Mouse (Mus musculus): Measurements from ENCODE around the gene Erich2. TPM values are rescaled to one million over a fixed set of nuclear protein-coding genes. Genes with fewer than 3 reads are reported as not detected.
"Not testable (repeated sequence)": the region's sequence is repeated elsewhere in the genome, so short reads cannot be mapped to it uniquely, and the experiment has no call there.

The Erich2 gene
- total RNA-seq (2022): under 1 TPM; 0.28 to 0.68 (median 0.38) TPM

DNA sequence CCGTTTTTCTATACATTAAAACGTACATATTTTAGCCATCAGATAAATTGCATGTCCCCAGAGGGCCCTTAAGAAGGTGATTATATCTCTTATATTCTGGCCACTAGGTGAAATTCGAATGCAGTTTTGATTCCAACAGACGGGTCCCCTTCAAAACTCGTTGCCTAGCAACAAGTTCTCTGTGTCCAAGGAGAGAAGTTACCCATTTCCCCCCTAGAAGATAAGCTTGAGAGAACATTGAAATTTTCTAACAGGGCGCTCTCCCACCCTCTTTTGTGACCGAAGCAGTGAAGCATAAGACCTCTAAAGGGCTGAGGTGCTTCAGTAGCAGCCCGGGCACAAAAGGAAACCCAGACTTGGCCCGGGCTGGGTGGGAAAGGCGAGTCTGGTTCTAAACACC is at the start of gene Erich2:
TSS of gene Erich2 (plus strand) at position 324 of the 400 bp plus-strand sequence.
- no peak for DNase-seq

DNA sequence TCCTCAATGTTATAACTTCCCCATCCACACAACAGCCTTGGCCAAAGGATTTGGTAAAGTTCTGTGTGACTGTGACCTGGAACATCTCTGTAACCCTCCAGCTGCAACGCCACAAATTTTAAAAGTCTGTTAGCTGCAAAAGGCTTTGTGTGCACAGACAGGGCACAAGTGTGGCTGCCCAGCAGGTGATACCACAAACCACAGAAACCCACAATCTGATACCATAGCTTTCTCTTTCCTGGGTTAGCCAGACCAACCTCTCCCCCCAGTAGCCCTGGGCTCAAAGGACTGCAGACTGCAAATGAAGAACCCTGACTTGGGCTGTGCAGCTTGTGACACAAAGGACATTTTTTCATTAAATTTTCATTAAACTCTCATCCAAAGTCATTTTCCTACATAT is 45.0 kb upstream of the Erich2 start:
- no peak for DNase-seq

DNA sequence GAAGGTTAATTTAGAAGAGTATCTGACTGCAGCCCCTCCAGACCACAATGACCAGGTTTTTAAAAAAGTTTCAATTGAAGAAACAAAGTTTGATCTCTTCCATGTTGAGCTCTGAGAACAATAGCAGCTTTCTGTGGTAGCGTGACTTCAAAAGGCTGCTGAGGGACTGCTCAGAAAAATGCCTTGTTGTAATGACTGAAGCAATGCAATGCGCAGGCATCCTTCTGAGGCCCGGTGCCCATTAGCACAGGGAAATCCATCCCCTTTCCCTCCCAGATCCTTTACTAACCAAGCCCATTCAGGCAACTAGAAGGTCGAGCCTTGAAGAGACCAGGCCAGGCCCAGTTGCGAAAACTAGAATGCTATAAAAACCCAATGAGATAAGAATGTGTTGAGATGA is 37.5 kb upstream of the Erich2 start:
- no peak for DNase-seq

DNA sequence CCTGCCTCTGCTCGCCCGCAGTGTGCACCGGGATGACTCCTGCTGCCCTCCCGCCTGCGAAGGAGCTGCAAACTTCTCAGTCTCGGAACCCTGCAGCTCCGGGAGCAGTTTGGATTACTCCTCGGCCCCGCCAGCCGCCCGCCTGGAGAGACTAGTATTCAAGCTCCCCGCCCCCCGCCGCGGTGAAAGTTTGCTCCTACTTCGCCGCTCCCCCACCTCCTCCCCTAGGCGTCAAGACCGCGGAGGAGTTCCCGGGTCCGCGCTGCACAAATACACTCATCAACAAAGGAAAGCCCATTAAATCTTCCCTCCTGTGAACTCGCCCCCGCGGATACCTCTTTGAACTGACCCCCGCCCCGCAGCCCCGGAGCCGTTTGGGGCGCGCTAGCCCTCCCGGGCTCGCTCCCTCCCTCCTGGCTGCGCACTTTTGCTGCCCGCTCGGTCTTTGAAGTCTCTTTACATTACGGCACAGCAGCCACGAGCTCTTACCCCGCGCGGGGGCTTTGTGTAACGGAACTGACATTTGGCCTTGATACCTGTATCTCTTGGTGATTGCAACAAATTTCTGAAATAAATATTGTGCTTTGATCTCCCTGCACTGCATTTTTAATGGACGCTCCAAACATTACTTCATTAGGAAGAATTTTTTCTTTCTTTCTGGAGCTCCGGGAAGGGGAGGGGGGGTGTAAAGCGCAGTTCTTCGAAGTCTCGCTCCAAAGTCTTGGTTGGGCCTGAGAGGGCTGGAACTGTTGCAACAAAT is 36.6 kb upstream of the Erich2 start:
- DNase-seq: peak; percentile 18

DNA sequence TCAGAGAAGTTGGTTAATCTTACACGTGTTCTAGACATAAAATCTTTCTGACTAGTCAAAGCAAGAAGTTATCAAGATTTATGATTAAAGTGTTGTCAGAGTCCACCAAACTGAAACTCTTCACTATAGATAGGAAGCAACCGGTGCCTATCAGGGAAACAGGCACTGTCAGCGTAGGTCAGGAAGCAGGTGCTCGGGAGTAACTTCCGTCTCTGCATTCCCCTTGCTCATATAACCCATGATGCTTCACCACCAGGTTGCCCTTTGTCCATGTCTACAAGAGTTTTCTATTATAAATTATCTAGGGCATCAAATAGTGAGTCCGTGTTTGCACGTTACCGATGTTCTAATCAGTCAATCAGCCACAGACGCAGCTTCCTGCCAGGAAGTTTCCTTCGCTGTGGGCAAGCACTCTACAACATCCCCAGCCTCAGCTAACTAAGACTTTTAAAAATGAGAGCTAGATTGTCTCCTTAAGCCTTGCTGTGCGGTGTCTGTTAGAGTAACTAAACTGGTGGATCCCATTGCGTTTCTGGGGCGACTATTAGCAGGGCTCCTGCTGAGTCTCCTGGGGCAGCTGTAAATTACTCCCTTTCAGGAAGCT is 10.8 kb upstream of the Erich2 start:
- DNase-seq: no peak

DNA sequence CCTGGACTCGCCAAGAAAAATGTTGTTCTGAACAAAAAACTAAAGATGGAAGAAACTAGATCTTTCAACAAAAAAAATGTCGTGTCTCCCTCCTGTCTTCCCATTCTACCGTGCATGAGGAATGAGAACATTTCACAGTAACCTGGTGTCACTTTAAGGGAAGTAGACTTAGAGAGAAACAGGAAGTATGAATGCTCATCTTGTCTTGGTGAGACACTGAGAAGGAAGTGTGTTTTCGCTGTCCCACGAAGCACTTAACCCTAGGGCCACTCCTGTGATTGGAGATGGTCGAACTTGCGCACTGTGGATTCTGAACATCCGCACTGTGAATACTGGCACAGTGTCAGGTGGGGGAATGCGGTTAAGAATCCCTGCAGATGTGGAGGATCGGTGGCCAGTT is 5.2 kb upstream of the Erich2 start:
- DNase-seq: no peak

DNA sequence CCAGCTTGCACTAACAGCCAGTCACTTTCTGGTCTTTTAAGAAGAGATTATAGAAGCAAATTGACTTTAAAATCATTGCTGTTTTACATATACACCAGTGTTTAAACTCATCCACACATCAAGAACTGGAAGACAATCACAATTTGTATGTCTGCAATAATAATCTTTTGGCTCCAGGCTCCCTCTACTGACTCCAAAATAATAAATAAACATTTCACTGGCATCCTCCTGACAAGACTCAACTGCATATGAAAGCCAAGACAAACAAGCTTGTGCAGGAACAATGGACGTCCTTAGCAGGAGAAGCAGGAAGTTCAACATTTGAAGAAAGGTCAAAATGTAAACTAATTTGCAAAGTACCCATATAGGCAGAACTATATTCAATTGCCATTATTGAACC is 3.4 kb upstream of the Erich2 start:
- no peak for DNase-seq

DNA sequence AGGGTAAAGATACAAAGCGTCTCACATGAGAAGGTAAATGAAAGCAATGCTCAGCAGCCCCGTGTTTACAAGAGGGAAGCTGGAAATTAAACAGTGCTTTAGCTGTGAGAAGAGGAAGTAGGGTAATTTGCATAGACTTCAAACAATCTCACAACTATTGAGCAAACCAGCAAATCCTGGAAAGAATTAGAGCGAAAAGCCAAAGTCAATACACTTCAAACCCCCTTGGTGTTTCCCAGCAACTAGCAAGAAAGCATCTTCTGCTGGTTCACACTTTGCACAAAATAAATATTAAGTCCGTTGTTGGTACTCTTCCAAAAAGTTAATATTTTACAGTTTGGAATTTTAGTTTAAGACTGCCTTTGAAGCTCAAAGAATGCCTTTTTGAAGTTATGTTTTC is 2.7 kb upstream of the Erich2 start:
- no peak for DNase-seq

DNA sequence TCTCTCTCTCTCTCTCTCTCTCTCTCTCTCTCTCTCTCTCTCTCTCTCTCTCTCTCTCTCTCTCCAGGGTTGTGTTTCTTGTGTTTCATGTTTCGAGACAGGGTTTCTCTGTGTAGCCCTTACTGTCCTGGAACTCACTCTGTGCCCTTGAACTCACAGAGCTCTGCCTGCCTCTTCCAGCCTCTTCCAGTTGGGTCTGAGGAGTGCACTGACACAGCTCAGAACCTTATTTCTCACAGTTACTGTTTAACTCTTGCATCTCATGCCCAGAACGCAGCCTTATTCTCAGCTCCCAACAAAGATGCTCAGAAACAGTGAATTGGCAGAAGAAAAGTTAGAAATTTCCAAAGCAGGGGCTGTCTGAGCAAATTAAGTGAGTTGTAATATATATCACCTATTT is 2.2 kb upstream of the Erich2 start:
- DNase-seq: no peak

DNA sequence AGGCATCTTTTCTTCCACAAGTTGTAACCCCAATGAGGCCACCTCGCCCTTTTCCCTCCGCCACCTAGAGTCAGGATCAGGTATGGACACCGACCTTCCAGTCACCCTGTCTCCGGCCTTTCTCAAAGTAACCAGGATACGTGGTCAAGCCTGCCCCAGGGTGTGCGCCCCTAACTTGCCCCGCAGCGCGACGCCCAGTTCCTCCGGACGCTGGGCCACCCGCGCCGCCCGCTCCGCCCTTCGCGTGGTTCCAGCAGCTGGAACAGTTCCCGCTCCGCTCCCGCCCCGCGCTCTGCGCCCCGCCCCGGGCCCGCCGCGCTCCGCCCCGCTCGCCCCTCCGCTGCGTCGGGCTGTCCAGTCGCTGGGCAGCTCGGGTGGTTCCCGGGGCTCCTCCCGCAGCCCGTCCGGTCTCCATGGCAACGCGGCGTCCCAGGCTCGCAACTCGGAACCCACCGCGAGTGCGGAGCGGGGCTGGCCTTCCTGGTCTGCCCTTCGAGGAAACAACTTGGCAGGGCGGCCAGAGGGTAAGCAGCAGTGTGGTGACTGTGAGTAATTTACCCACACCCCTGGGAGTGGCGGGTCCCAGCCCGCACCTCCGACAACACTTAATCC is 508 bp downstream of the Erich2 start:
- DNase-seq: peak; percentile 78

DNA sequence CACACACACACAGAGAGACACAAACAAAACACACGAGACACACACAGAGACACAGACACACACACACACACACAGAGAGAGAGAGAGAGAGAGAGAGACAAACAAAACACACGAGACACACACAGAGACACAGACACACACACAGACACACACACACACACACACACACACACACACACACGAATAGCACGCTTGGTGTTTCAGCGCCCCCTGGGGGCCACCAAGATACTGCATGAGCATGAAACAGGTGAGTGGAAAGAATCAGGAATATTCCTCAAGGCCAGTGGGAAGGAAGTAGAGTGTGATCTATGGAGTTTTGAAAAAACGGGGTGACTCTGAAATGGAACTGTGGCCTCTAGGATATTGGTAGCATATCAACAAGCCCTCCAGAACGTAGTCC is 29.7 kb downstream of the Erich2 start:
- DNase-seq: not testable (repeated sequence)

DNA sequence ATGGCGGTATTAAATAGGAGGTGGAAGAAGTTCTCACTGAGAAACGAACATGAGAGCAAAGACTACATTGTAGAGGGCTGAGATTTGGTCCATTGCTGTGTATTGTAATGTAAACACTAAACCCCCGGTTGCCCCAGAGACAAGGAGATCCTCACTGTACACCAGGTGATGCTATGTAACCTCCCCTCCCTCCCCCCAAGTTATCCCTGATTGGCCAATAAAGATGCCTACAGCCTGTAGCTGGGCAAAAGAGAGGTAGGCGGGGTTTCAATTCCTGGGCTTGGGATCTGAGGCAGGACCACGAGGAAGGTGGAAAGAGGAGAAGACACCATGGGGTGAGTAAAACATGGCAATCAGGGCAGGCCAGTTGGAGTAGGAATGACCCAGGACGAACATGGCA is 42.1 kb downstream of the Erich2 start:
- DNase-seq: no peak

DNA sequence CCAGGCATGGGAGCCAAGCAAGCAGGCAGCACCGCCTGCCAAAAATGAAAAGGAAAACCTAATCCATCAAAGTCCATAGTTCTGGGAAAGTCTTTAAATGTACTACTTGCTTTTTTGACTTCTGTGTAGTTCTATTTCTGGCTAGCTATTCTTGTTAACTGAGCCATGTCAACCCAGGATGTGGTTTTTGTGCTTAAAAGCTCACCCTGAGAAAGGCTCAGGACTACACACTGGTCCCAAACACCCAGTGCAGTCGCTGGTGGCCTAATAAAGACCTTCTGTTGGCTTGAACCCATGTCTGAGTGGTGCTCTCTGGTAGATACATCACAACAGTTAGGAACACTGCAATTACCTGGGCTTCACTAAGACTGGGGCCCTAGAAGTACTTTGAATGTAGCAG is 42.8 kb downstream of the Erich2 start:
- DNase-seq: no peak

DNA sequence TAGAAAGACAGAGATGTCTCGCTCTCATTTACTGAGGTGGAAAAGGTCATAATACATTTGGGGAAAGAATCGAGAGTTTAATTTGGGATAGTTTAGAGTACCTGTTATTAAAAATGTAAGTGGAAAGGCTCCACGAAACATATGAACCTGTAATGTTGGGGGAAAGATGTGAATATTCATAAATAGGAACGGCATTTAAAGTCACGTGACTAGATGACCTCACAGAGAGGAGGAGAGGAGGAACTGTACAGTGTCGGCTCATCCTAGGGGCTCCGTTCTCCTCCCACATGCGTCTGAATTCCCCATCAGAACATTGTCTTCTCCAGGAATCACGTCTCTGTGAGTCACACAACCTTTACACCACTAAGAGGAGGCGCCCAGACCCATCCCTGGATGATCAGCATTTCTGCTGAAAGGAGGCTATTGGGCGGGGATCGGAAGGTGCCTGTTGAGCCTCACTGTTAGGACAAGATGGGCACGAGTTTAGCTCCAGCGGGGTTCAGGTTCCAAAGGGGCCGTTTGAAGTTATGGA is 43.5 kb downstream of the Erich2 start:
- DNase-seq: no peak

DNA sequence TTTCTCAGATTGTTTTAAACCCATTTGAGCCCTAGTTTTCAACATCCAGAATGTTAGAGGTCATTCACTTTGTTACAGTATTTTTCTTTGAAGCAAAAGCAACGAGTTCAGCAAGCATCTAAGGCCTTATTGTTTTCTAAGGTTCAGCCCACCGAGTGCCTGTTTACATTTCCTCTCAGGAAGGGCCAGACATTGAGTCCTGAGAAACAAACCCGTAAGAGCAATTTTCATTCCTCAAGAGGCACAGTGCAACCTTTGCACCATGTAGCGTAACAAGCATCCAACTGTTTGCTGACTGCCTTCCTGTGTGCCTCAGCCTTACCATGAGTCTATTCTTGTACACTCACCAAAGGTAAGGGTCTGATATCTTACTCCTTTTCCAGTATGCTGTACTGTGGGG is 44.2 kb downstream of the Erich2 start, which contains the start of gene Gad1:
TSS of gene Gad1 (plus strand) at position 301 of the 400 bp plus-strand sequence.
- DNase-seq: no peak

DNA sequence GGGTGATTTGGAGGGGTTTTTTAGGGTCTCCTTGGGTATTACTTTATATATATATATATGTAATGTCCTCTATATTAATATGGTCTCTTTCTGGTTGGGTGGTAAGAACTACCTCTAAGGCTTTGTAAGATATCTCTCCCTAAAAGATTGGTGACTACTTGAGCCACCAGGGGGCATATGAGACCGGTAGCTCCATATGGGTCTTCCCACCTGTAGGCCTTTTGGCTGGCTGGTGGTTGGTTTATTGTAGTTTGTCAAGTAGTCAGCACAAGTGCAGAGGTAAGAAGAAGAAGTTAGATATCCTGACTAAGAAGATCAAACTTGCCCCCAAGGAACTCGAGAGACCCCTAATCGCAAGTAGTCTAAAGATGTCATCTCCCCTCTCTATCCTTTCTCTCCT is 45.2 kb downstream of the Erich2 start:
- no peak for DNase-seq

DNA sequence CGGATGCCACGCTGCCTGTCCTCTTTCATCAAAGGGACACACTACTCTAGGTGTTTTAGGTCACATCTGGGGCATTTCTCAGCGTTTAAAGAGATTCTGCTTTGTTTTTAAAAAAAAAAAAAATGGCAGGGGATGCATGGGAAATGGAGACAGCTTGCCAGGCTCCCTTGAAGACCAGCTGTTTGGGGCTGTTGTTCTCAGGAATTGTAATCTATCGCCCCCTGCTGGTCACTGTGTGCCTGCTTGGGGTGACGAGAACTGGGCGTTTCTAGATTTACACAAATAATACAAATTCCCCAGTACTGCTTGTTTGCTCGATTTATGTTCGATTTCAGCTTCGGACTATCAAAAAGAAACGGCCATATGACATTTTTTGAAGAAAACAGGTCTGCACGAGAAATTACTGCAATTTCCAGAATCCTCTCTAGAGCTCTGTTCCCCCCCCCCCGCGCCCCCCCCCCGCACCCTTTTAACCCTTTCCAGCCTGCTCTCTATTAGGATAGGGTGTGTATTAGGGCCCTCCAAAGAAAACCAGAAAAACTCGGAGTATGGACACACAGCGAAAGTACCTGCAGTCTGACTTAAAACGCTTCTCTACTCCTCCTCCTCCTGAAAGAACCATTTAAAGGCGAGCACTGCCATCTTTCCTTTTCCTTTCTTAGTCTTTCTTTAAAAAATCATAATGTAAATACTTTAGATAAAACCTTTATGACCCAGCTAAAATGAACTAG is 49.7 kb downstream of the Erich2 start:
- DNase-seq: peak; percentile 64

DNA sequence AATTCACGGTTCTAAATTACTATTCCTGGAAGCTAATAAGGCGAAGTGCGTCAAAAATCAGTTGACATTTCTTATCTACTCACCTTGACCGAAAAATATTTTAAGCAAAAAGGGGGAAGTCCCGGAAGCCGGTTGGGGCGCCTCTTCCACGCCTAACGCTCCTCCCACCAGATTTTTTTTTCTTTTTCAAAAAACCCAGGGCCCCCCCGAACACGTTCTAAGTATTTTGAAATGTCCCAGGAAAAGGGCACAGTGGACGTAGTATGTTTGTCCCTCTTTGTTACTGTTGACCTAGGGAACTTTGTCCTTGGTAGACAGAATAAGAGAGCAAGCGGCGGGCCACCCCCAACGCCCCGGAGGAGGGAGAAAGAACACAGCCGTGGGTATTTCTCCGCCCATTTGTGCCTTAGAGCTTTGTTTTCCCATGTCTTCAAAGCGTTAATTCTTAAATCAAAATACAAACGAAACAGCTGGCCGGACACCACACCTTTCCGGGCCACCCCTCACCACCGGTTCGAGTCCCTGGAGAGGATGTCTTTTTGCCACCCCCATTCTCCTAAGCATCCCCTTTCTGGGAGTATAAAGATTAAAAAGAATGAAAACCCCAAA is 50.3 kb downstream of the Erich2 start:
- DNase-seq: peak; percentile 33

DNA sequence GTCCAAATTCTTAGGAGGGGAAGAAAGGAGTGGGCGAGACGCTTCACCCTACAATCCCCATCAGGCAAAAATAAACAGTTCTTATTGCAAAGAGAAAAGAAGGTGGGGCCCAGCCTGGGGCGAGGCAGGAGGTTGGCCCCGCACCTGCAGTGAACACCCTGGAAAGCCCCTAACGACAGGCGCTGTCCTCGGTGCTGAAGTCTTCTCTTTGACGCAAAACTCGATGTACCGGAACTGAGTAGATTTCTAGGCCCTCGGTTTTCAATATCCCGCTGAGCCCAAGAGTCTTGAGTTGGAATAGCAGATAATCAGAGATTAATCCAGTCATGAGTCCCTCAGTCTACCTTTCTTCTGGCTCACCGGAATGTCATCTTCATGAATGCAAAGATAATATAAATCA is 50.9 kb downstream of the Erich2 start:
- peak; percentile 53 for DNase-seq

DNA sequence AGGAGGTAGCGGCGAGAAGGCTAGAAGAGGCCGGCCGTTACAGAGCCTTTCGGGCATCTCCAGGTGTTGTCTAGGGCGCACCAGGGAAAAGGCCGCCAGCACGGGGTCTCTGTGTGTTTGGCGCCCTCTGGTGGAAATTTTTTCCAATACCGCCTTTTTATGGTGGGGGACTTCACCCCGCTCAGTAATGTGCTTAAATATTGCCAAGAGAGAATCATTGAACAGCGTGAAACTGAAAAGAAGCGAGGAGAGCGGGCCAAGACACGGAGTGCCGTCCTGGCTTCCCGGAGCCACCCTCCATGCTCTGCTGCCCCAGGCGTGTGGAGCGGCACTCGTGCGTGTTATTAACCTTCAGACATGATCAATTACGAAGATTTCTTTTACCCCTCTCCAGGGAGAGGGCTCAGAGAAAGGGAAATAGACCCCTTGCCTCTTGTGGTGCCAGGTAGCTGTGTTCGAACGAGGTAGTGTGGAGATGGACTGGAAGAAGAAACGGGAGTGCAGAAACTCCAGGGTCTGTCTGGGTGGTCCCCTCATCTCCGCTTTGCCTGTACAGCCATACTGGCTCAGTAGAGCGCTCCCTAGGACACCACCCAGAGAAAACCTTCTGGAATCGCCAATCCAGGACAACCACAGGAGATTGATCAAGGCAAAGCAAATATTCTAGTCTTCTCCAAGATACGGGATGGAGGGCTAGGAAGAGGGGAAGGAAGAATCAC is 52.6 kb downstream of the Erich2 start:
- peak; percentile 39 for DNase-seq

DNA sequence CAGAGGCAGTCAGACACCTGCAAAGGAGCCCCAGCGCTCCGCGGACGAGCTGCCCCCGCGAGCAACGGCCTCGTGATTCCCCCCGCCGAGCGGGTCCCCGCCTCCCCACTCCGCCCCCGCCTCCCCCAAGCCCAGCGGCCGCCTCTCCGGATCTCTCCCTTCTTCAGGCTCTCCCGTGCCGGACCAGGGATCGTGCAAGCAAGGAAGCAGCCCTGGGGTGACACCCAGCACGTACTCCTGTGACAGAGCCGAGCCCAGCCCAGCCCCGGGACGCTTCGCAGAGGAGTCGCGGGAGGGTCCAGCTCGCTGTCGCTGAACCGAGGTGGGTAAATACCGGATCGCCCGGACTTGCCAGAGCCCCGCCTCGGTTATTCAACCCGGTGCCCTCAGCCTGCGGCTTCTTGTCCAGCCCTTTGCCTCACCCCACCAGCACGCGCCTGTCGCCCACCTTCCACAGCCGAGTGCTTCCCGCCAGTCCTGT is 53.4 kb downstream of the Erich2 start:
- no peak for DNase-seq

DNA sequence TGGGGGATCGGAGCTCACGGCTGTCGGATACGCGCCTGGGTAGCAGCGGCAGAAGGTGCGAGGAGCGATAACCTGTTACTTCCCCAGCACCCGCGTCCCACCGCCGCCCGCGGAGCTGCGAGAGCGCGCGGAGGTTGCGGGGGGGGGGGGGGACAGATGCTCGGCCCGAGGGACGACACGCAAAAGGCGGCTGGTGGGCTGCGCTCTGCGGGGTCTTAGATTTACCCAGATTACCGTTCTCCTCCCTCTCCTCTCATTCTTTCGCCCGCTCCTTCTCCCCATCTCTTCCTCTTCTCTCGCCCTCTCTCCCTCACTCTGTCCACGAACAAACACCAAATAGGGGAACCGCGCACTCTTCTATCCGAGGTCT is 54.0 kb downstream of the Erich2 start:
- no peak for DNase-seq
